Mouse (Mus musculus) neural tube, embryonic 11.5 days (tissue): ENCODE measurements at regions not wholly inside any gene's neighbourhood (a gene's known extent, or its start where the extent isn't known, plus 50 kb on each side); places are given as distances from the start of the nearest gene placed in this dataset.

Experiments used
- ATAC-seq: fragments of 200-750 bp; cut with Nextera tagmentation; 2 replicates; pipeline ENCODE4 v1.8.0; 2017; ENCODE audit warnings: moderate number of reproducible peaks, mild to moderate bottlenecking, moderate TSS enrichment, moderate library complexity; ENCODE audit not compliant: insufficient read depth, low FRiP score, low TSS enrichment
- DNase-seq: peaks from one replicate; pipeline ENCODE4 v3.0.0-alpha.2; 2015; ENCODE audit warnings: low spot score
- H3K27ac ChIP-seq: fragments of 300-500 bp; sonication (generic); 2 replicates; pipeline ENCODE4 v1.5.1; 2014; ENCODE audit warnings: low read depth, mild to moderate bottlenecking, low read length
- H3K27me3 ChIP-seq: fragments of 300-500 bp; sonication (generic); 2 replicates; pipeline ENCODE4 v1.6.1; 2014; ENCODE audit warnings: mild to moderate bottlenecking, low read length, mixed read lengths; ENCODE audit not compliant: control insufficient read depth, insufficient read depth
- H3K36me3 ChIP-seq: fragments of 300-500 bp; sonication (generic); 2 replicates; pipeline ENCODE4 v1.6.1; 2014; ENCODE audit warnings: mild to moderate bottlenecking, low read length, moderate library complexity, mixed read lengths; ENCODE audit not compliant: control insufficient read depth, insufficient read depth
- H3K4me1 ChIP-seq: fragments of 300-500 bp; sonication (generic); 2 replicates; pipeline ENCODE4 v1.6.1; 2014; ENCODE audit warnings: low read length, mixed read lengths; ENCODE audit not compliant: control insufficient read depth, insufficient read depth
- H3K4me2 ChIP-seq: fragments of 300-500 bp; sonication (generic); 2 replicates; pipeline ENCODE4 v1.6.1; 2014; ENCODE audit warnings: low read depth, mild to moderate bottlenecking, moderate library complexity
- H3K4me3 ChIP-seq: fragments of 300-500 bp; sonication (generic); 2 replicates; pipeline ENCODE4 v1.5.1; 2014; ENCODE audit warnings: low read depth, low read length
- H3K9ac ChIP-seq: fragments of 300-500 bp; sonication (generic); 2 replicates; pipeline ENCODE4 v1.6.1; 2014; ENCODE audit warnings: mild to moderate bottlenecking, low read length
- H3K9me3 ChIP-seq: fragments of 300-500 bp; sonication (generic); 2 replicates; pipeline ENCODE4 v1.6.1; 2016; ENCODE audit warnings: low read length; ENCODE audit not compliant: control insufficient read depth
- WGBS: fragments of 180-500 bp; shearing (Covaris S2); extraction: QIAGEN DNeasy Blood & Tissue Kit; methylation state at CpG from one replicate; pipeline ENCODE4 v1.1.7; 2014; 5-methylcytosine and 5-hydroxymethylcytosine counted together

DNA sequence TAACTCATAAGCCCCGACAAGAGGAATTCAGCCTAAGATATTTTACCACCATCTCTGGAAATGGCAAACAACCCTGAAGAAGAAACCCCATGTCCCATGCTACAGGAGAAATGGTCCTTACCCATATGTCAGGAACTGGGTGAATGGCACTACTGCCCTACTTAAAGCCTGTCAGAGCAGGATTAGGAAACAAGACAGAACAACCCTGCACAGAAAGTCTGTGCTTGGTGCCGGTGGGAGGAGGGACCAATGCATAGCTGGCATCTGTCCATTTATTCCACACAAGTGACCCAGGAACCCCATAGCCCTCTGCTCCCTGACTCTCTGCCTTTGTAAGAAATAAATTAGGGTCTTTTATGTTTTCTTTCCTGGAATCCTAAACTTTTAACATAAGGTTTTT is 317.9 kb downstream of the Ttll7 start:
- H3K4me3 ChIP-seq = no peak overlapping the region
- H3K9me3 ChIP-seq = no peaks in the 10 kb centered on the region
- ATAC-seq = no peak
- no peak overlapping the region for H3K4me2 ChIP-seq
- no peak for DNase-seq
- H3K27ac ChIP-seq = no peak overlapping the region
- H3K9ac ChIP-seq = no peak overlapping the region
- no peaks in the 10 kb centered on the region for H3K4me1 ChIP-seq
- 70% methylated on average over 2 of the region's 2 CpGs for WGBS
- no peaks in the 10 kb centered on the region for H3K36me3 ChIP-seq
- no peaks in the 10 kb centered on the region for H3K27me3 ChIP-seq

DNA sequence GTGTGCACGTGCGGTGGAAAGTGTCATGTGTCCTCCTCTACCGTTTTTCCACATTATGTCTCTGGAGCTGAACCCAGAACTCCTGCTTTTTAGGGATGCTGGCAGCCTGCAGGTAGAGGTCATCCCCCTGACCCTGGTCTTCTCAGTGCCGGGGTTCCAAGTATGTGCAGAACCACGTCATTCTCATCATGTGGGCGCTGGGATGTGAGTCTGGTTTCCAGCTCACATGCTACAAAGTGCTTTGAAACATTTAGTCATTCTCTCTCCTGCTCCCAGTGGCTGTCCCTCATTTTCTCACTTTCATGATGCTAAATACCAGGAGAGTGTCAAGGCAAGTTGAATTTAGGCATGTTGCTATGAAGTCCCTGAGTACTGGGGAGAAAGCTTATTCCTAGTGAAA is 326.6 kb downstream of the Ttll7 start:
- Histone ChIP-seq H3K27me3 (no peaks in the 10 kb centered on the region), H3K4me2 (no peak overlapping the region), H3K36me3 (no peaks in the 10 kb centered on the region), H3K9me3 (no peaks in the 10 kb centered on the region), H3K4me3 (no peak overlapping the region), H3K9ac (no peak overlapping the region), H3K27ac (no peak overlapping the region), H3K4me1 (peaks cover 14% of the 10 kb centered on the region)
- ATAC-seq (no peak), DNase-seq (no peak)
- WGBS = 82% methylated on average over 6 of the region's 6 CpGs

DNA sequence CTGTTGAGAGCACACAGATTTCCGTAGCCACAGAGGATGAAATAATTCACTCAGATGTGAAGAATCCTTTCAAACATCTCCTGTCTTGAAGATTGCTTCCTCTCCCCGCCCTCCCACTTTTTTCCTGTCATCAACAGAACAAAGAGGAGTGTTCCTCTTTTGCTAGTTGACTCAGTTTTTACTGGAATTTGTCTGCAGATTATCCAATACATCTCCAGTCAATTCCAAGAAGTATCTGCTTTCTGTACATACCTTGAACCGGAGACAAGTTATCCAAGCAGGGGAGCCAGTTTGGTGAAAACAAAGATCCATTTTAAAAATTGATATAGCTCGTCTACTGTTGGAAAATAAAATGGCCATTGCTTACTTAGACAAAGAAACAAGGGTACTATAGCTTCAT is 328.5 kb downstream of the Ttll7 start:
- Histone ChIP-seq H3K9me3 (no peaks in the 10 kb centered on the region), H3K27ac (peak overlapping the region; percentile 86; the same call in 1 of the 2 replicates), H3K36me3 (no peaks in the 10 kb centered on the region), H3K4me3 (no peak overlapping the region), H3K27me3 (no peaks in the 10 kb centered on the region), H3K4me2 (no peak overlapping the region), H3K9ac (no peak overlapping the region), H3K4me1 (peaks cover 14% of the 10 kb centered on the region)
- 50% methylated on average over 4 of the region's 4 CpGs for WGBS
- ATAC-seq (no peak), DNase-seq (no peak)

DNA sequence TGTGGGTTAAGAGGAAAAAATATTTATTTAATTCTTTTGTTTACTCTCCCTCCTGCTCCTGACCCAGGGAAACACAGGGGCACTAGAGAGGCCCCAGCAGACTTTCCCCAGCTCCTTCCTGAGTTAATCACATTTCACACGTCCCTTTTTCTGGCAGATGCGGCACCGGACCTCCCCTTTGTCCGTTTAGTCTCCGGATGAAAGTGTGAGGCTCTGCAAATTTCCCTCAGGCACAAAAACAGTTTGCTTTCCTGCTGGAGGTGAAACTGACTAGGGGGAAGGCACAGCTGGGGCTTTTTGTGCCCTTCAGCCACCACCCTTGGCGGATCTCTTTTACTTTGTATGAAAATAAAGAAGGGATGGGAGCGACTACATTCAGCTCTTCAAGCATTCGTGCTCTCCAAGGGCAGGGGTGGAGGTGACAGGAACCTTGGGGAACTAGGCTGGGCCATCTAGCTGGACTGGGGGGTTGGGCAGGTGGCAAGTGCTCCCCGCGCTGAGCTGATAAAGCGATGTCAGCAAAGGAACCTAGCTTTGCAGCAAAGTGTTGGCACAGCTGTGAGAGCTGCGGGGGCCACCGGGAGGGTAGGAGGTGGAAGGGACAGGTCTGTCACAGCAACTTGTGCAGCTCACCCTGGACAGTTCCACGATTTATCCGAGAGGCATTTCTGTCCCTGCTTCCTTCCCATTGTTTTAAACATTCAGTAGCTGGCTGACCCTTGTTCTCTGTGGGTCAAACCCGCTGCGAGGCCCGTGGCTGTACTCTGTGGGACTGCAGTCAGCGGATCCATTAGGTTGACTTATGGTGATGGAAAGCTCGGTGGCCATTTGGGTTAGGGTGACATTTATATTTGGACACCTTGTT is 329.6 kb downstream of the Ttll7 start:
- peak; percentile 68 for DNase-seq
- Histone ChIP-seq H3K9me3 (no peaks in the 10 kb centered on the region), H3K36me3 (no peaks in the 10 kb centered on the region), H3K27me3 (no peaks in the 10 kb centered on the region), H3K4me1 (peaks cover 14% of the 10 kb centered on the region), H3K27ac (peak overlapping the region; percentile 86), H3K9ac (peak overlapping the region; percentile 32; the same call in 1 of the 2 replicates), H3K4me3 (0 out of 2 replicates have a peak overlapping the region, but pooled peaks have one; percentile 12), H3K4me2 (peak overlapping the region; percentile 35)
- WGBS = under 1% methylated on average over 20 of the region's 20 CpGs
- ATAC-seq = peak; percentile 70

DNA sequence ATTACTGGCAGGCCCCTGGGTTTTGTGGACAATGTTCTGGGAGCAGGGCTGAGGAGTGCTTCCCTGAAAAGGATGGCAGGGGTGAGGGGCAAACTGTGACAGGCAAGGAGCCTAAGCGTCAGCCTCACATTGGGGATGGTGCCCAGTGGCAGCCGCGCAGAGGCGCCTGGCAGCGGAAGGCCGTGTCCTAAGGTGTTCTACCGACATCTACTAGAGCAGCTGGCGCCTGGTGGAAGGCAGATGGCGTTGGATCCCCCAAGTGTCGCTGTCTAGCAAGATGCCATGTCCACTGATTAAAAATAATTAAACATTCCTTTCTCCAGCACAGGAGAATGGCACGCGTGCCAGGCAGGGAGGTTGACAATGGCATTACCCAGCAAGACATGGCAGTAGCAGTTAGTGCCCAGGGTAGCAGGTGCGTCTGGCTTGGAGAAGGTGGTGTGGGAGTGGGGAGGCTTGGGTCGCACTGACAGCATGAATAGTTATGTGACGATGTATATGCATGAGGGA is 330.3 kb downstream of the Ttll7 start:
- Histone ChIP-seq H3K27me3 (no peaks in the 10 kb centered on the region), H3K9ac (no peak overlapping the region; the same call in 1 of the 2 replicates), H3K9me3 (no peaks in the 10 kb centered on the region), H3K4me2 (peak overlapping the region; percentile 35), H3K4me1 (peaks cover 14% of the 10 kb centered on the region), H3K27ac (peak overlapping the region; percentile 86), H3K4me3 (no peak overlapping the region), H3K36me3 (no peaks in the 10 kb centered on the region)
- DNase-seq (no peak), ATAC-seq (peak; percentile 63)
- WGBS = 26% methylated on average over 15 of the region's 15 CpGs

DNA sequence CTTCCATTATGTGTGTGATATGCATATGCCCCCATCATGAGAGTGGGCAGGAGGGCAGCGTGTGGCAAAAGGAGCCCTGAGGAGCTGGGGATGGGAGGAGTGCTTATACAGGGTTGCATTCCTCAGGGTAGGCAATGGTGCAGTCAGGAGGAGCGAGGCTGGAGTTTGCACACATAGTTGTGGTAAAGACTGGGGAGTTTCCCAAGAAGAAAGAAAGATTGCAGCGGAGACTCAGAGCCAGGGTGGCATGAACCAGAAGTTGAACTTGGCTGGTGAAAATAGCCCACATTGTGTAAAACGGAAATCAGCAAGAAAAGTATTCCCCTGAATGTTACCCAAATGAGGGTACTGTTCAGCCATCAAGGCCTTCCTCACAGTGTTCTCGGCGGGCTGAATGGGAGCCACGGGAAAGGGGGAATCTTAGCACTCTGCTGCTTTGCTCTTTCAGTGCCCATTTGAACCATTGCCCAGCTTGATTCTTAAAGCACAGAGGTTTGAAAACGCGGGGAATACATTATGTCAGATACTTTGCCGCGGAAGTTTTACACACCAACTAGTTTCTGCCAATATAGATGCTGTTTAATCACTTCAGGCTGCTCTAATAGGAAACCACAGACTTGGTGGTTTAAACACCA is 331.6 kb downstream of the Ttll7 start:
- DNase-seq (no peak), ATAC-seq (no peak)
- no peaks in the 10 kb centered on the region for H3K27me3 ChIP-seq
- no peak overlapping the region for H3K27ac ChIP-seq
- no peaks in the 10 kb centered on the region for H3K9me3 ChIP-seq
- no peak overlapping the region for H3K4me3 ChIP-seq
- WGBS = 79% methylated on average over 11 of the region's 11 CpGs
- H3K4me2 ChIP-seq = no peak overlapping the region
- H3K9ac ChIP-seq = no peak overlapping the region
- H3K4me1 ChIP-seq = peaks cover 14% of the 10 kb centered on the region
- H3K36me3 ChIP-seq = no peaks in the 10 kb centered on the region

DNA sequence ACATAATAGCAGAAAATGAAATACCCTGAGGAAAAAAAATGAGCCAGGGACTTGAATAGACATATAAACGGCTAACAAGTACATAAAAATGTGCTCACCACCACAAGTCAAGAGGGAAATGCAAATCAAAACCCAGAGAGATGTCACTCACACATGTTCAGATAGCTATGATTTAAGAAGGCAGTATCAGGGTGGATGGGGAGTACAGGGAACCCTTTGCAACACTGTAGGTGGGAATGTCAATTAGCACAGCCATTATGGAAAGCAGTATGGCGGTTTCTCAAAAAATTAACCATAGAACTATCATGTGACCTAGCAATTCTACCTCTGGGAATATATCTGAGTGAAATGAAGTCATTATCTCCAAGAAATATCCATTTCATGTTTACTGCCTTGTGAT is 337.6 kb downstream of the Ttll7 start:
- no peak overlapping the region for H3K9ac ChIP-seq
- H3K36me3 ChIP-seq = no peaks in the 10 kb centered on the region
- H3K27ac ChIP-seq = no peak overlapping the region
- no peak overlapping the region for H3K4me2 ChIP-seq
- H3K4me1 ChIP-seq = no peaks in the 10 kb centered on the region
- no peak overlapping the region for H3K4me3 ChIP-seq
- DNase-seq (no peak), ATAC-seq (no peak)
- no peaks in the 10 kb centered on the region for H3K27me3 ChIP-seq
- 82% methylated on average over 2 of the region's 2 CpGs for WGBS
- H3K9me3 ChIP-seq = no peaks in the 10 kb centered on the region

DNA sequence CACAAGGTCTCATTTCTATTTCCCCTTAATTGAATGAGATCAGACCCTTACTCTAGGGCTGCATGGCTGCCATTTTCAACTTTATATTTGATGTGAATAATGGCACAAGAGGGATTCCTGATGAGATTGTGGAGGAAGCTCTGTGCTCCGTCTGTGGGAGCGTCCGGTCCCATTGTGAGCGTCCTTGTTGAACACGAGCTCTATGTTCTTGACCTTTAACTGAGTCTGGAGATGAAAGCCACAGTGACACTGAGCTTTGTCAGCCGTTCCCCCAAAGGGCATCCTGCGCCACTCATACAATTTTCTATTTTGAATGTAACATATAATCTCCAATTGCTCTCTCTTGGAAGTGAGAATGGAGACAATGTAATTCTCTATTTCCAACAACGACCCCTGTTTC is 344.5 kb downstream of the Ttll7 start:
- H3K4me3 ChIP-seq = no peak overlapping the region
- H3K4me1 ChIP-seq = no peaks in the 10 kb centered on the region
- no peak overlapping the region for H3K4me2 ChIP-seq
- H3K9me3 ChIP-seq = no peaks in the 10 kb centered on the region
- DNase-seq = no peak
- H3K27ac ChIP-seq = no peak overlapping the region
- WGBS = 89% methylated on average over 8 of the region's 8 CpGs
- H3K9ac ChIP-seq = no peak overlapping the region
- no peaks in the 10 kb centered on the region for H3K27me3 ChIP-seq
- ATAC-seq = no peak
- H3K36me3 ChIP-seq = no peaks in the 10 kb centered on the region
